Mouse (Mus musculus) liver, adult 2 months (tissue): ENCODE data around the gene Gorasp1. TPM values are rescaled to one million over a fixed set of nuclear protein-coding genes. Genes with fewer than 3 reads are reported as not detected.

Experiments used
- DNase-seq: peaks from one replicate; pipeline ENCODE4 v3.0.0-alpha.2; 2011; ENCODE audit warnings: low read depth, low spot score; ENCODE audit errors: extremely low read depth
- H3K27ac ChIP-seq: fragments of 200-500 bp; replicated peaks from 2 replicates; pipeline ENCODE4 v1.5.1; 2012; ENCODE audit warnings: low read depth, mild to moderate bottlenecking, control low read depth, inconsistent platforms, low read length; ENCODE audit not compliant: insufficient read depth
- H3K27me3 ChIP-seq: fragments of 200-500 bp; 2 replicates; pipeline ENCODE4 v1.6.1; 2012; ENCODE audit warnings: mild to moderate bottlenecking, moderate library complexity, low read length, inconsistent platforms; ENCODE audit not compliant: control insufficient read depth, insufficient read depth
- H3K36me3 ChIP-seq: fragments of 200-500 bp; 2 replicates; pipeline ENCODE4 v1.6.1; 2012; ENCODE audit warnings: low read length, inconsistent platforms; ENCODE audit not compliant: control insufficient read depth, insufficient read depth
- H3K4me1 ChIP-seq: fragments of 200-500 bp; 2 replicates; pipeline ENCODE4 v1.6.1; 2011; ENCODE audit warnings: low read length; ENCODE audit not compliant: control insufficient read depth, insufficient read depth
- H3K4me3 ChIP-seq: fragments of 200-500 bp; 2 replicates; pipeline ENCODE4 v1.5.1; 2011; ENCODE audit warnings: low read depth, mild to moderate bottlenecking, control low read depth, low read length, moderate library complexity; ENCODE audit not compliant: insufficient read depth
- H3K79me2 ChIP-seq: fragments of 200-500 bp; 2 replicates; pipeline ENCODE4 v1.6.1; 2012; ENCODE audit warnings: inconsistent platforms, mild to moderate bottlenecking, low read length, moderate library complexity; ENCODE audit not compliant: control insufficient read depth, insufficient read depth
- H3K9ac ChIP-seq: fragments of 200-500 bp; 2 replicates; pipeline ENCODE4 v1.6.1; 2012; ENCODE audit warnings: low read depth, mild to moderate bottlenecking, control low read depth, inconsistent platforms, low read length
- CTCF ChIP-seq: fragments of 200-500 bp; IDR thresholded peaks from 2 replicates; pipeline ENCODE4 v1.5.1; 2011; ENCODE audit warnings: low read depth, low read length, control low read depth
- POLR2A ChIP-seq: fragments of 200-500 bp; IDR thresholded peaks from 2 replicates; pipeline ENCODE4 v1.6.1; 2011; ENCODE audit warnings: low read length, control low read depth; ENCODE audit not compliant: insufficient read depth; ENCODE audit errors: extremely low read depth
- WGBS: fragments of 180-500 bp; shearing (Covaris S2); methylation state at CpG from one replicate; pipeline ENCODE4 v1.1.7; 2018; 5-methylcytosine and 5-hydroxymethylcytosine counted together
- polyA plus RNA-seq: library from polyadenylated mRNA; depleted of rRNA; stranded (reverse); fragments of >200 nt; gene quantifications from 2 replicates; pipeline ENCODE4 v1.2.3, GENCODE M21; 2012
- total RNA-seq: library from RNA; depleted of rRNA; stranded (reverse); fragments of >200 nt; gene quantifications from 2 replicates; pipeline ENCODE4 v1.2.3, GENCODE M21; 2014

The Gorasp1 gene
- total and polyA plus RNA-seq, 2 experiments = 10.9 to 18.1 TPM

GRCm38 (mm10) chr9:119895040-119895721, 42.2 kb downstream of the Gorasp1 start:
- H3K36me3 ChIP-seq = no peaks in the 10 kb centered on the region; the same call in 1 of the 2 replicates
- DNase-seq = no peak
- peak overlapping the region; percentile 59 for H3K27ac ChIP-seq
- WGBS = under 1% methylated on average over 41 of the region's 71 CpGs
- no peaks in the 10 kb centered on the region for H3K27me3 ChIP-seq
- H3K79me2 ChIP-seq = peaks cover 29% of the 10 kb centered on the region; the same call in 1 of the 2 replicates
- peak overlapping the region; percentile 85 for H3K4me3 ChIP-seq
- peaks cover 8% of the 10 kb centered on the region for H3K4me1 ChIP-seq
- H3K9ac ChIP-seq = peak overlapping the region; percentile 84
- TF ChIP-seq CTCF = no peak
- TF ChIP-seq POLR2A = no peak

- peak within 1 kb of the TSS; percentile 59 for H3K27ac ChIP-seq
- TF ChIP-seq CTCF (no peak), POLR2A (peak; percentile 48; the same call in 1 of the 2 replicates)
Measured at GRCm38 (mm10) chr9:119894339-119895009, 42.9 kb downstream of the Gorasp1 start, which contains the start of gene Wdr48. Gene Wdr48, plus strand, starts transcription at chr9:119894878.

GRCm38 (mm10) chr9:119893881-119894280, 43.5 kb downstream of the Gorasp1 start:
- H3K79me2 ChIP-seq = peaks cover 29% of the 10 kb centered on the region; the same call in 1 of the 2 replicates
- H3K4me1 ChIP-seq = peaks cover 8% of the 10 kb centered on the region
- no peaks in the 10 kb centered on the region for H3K36me3 ChIP-seq
- no peak for TF ChIP-seq CTCF
- TF ChIP-seq POLR2A = no peak
- H3K27ac ChIP-seq = no peak overlapping the region
- no peak for DNase-seq
- H3K27me3 ChIP-seq = no peaks in the 10 kb centered on the region
- WGBS = 93% methylated on average over 5 of the region's 5 CpGs
- no peak overlapping the region for H3K9ac ChIP-seq
- H3K4me3 ChIP-seq = no peak overlapping the region

More at GRCm38 (mm10) chr9:119894339-119895009, 42.9 kb downstream of the Gorasp1 start, which contains the start of gene Wdr48:
- Histone ChIP-seq H3K4me1 (peaks cover 8% of the 10 kb centered on the region), H3K4me3 (peak within 1 kb of the TSS; percentile 85), H3K36me3 (no peaks in the 10 kb centered on the region; the same call in 1 of the 2 replicates), H3K79me2 (peaks cover 29% of the 10 kb centered on the region; the same call in 1 of the 2 replicates), H3K9ac (peak within 1 kb of the TSS; percentile 84), H3K27me3 (no peaks in the 10 kb centered on the region)
- WGBS = 4% methylated on average over 34 of the region's 34 CpGs
- DNase-seq = peak; percentile 91

- no peak overlapping the region for H3K4me3 ChIP-seq
- no peak overlapping the region for H3K27ac ChIP-seq
- peaks cover 4% of the 10 kb centered on the region for H3K4me1 ChIP-seq
- H3K9ac ChIP-seq = no peak overlapping the region
- peaks cover 8% of the 10 kb centered on the region; the same call in 1 of the 2 replicates for H3K79me2 ChIP-seq
- H3K36me3 ChIP-seq = no peaks in the 10 kb centered on the region
- peak; percentile 27 for DNase-seq
- TF ChIP-seq CTCF (0 out of 2 replicates have a peak, but pooled peaks have one; percentile 32), POLR2A (no peak)
- H3K27me3 ChIP-seq = no peaks in the 10 kb centered on the region
- 52% methylated on average over 2 of the region's 2 CpGs for WGBS
Measured at GRCm38 (mm10) chr9:119890692-119891091, 46.7 kb downstream of the Gorasp1 start.

- TF ChIP-seq POLR2A (no peak), CTCF (no peak)
- DNase-seq = no peak
- no peaks in the 10 kb centered on the region for H3K36me3 ChIP-seq
- no peak overlapping the region for H3K4me3 ChIP-seq
- no peaks in the 10 kb centered on the region for H3K4me1 ChIP-seq
- H3K9ac ChIP-seq = no peak overlapping the region
- no peak overlapping the region for H3K27ac ChIP-seq
- no peaks in the 10 kb centered on the region for H3K79me2 ChIP-seq
- no peaks in the 10 kb centered on the region for H3K27me3 ChIP-seq
- 88% methylated on average over 9 of the region's 9 CpGs for WGBS
Measured at GRCm38 (mm10) chr9:119889446-119889845, 47.9 kb downstream of the Gorasp1 start.
